Mouse (Mus musculus): ENCODE measurements at regions not wholly inside any gene's neighbourhood (a gene's known extent, or its start where the extent isn't known, plus 50 kb on each side); places are given as distances from the start of the nearest gene placed in this dataset.
"Not testable (repeated sequence)": the region's sequence is repeated elsewhere in the genome, so short reads cannot be mapped to it uniquely, and the experiment has no call there.

DNA sequence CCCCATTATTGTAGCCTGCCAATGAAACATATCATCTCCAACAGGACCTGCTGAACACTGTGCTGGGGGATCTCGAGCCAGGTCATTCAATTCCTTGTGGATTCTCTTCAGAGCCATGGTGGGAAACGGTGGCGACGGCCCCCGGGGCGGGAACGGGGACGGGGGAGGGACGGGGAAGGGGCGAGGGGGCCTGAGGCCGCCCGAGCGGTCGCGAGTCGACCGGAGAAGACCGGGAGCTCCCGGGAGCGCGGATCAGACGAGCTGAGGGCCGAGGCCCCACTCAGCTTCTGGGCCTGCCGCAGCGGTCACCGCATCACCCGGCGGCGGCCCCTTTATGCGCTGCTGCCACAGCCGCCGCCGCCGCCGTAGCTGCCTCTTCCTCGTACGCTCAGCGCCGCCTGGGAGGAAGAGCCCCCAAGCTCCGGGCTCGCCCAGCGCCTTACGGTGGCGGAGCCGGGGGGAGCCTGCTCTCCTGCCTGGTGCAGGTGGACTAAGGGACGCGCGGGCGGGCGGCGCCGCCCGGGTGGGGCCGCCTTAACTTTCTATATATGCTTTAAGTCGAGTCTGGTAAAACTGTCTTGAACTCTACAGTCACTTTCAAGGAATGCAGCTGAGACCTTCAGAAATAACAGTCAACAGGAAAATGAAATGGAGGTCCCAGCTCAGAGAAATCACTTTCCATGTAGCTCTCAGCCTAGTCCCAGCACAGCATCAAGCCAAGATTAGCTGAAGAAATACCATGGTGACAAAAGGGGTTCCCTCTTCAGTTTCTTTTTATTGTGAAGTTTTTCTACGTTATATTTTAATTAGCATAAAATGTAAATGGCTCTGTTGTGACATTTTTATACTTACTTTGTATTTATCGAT, 319.4 kb downstream of the Rapgef2 start:
- H3K9me3 ChIP-seq (ENCODE audit: control insufficient read depth, low read length); H3K27ac ChIP-seq (replicated peaks in 1 of 2; ENCODE audit: control insufficient read depth in 1 of 2, insufficient read depth in 1 of 2, low read depth in 2 of 2, low read length in 2 of 2); H3K4me1 ChIP-seq (ENCODE audit: control insufficient read depth in 2 of 2, insufficient read depth in 2 of 2, low read length in 2 of 2); H3K27me3 ChIP-seq (ENCODE audit: control insufficient read depth, insufficient read depth, low read length); H3K36me3 ChIP-seq (ENCODE audit: control insufficient read depth, insufficient read depth, low read length): not testable (repeated sequence)
- peak overlapping the region; percentile 75 for H3K4me2 ChIP-seq (ENCODE audit: low read length)
- 6% methylated on average over 28 of the region's 57 CpGs for WGBS
- ATAC-seq (ENCODE audit: insufficient number of reproducible peaks, insufficient read depth, low FRiP score, low read depth): peak; percentile 50; the same call in 1 of the 2 replicates
- peak overlapping the region; percentile 70 for H3K9ac ChIP-seq (ENCODE audit: low read length)
- peak overlapping the region; percentile 47 to 60 for H3K4me3 ChIP-seq (ENCODE audit: control insufficient read depth in 1 of 2, insufficient read depth in 1 of 2, low read depth in 1 of 2, low read length in 2 of 2)

DNA sequence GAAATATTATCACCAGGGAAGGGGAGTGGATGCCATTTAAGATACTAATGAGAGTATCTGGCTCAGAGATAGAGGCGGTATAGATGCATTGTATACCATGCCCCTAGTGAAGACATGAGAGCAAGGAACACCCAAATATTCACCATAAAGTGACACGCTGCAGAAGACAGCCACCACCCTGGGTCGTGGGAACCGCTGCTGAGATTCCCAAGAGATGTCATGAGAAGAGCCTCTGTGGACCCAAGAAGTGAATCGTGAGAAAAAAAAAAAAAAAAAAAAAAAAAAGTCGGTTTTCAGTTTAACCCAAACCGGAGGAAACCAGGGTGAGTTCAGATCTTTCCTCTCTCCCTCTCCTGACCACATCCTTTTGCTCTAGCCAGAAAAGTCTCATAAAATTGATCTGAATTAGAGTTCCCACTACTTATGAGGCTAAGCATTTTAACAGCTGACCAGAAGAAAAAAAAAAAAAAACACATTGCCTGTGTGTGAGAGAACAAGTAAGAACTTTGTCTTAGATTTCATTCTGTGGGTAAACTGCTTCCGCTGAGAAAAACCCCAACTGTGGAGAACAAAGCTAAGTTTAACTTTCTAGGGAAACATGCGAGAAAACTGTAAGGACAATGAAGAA, 322.0 kb downstream of the Rapgef2 start:
- H3K36me3 ChIP-seq (ENCODE audit: control insufficient read depth, insufficient read depth, low read length): no peaks in the 10 kb centered on the region
- 86% methylated on average over 8 of the region's 9 CpGs for WGBS
- peaks cover 0 to 12% of the 10 kb centered on the region in 2 experiments; a peak in 3 of 4 replicates for H3K4me1 ChIP-seq (ENCODE audit: control insufficient read depth in 2 of 2, insufficient read depth in 2 of 2, low read length in 2 of 2)
- H3K27ac ChIP-seq (replicated peaks in 1 of 2; ENCODE audit: control insufficient read depth in 1 of 2, insufficient read depth in 1 of 2, low read depth in 2 of 2, low read length in 2 of 2): no peak overlapping the region
- no peak overlapping the region for H3K4me3 ChIP-seq (ENCODE audit: control insufficient read depth in 1 of 2, insufficient read depth in 1 of 2, low read depth in 1 of 2, low read length in 2 of 2)
- ATAC-seq (ENCODE audit: insufficient number of reproducible peaks, insufficient read depth, low FRiP score, low read depth): no peak
- H3K4me2 ChIP-seq (ENCODE audit: low read length): no peak overlapping the region
- no peak overlapping the region for H3K9ac ChIP-seq (ENCODE audit: low read length)
- H3K9me3 ChIP-seq (ENCODE audit: control insufficient read depth, low read length): no peaks in the 10 kb centered on the region
- H3K27me3 ChIP-seq (ENCODE audit: control insufficient read depth, insufficient read depth, low read length): no peaks in the 10 kb centered on the region

DNA sequence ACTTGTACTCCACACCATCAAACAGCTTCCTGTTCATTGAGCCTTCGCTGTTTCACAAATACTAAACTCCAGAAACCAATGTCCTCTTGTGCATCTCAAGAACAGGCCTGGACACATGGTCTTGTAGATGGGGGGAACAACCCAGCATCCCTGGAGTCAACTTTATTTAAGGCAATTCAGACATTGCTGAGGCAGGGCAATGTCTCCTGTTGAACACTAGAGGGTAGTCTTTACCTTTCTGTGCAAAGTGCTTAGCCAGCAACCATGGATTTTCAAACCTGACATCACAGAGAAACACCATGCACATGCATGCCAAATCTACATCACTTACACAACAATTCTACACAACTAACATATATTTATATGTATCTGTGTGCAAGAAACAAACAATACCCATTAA, 327.5 kb downstream of the Rapgef2 start:
- 27% methylated on average over 1 of the region's 1 CpGs for WGBS
- no peak overlapping the region for H3K9ac ChIP-seq (ENCODE audit: low read length)
- H3K9me3 ChIP-seq (ENCODE audit: control insufficient read depth, low read length): no peaks in the 10 kb centered on the region
- no peak overlapping the region for H3K27ac ChIP-seq (replicated peaks in 1 of 2; ENCODE audit: control insufficient read depth in 1 of 2, insufficient read depth in 1 of 2, low read depth in 2 of 2, low read length in 2 of 2)
- H3K36me3 ChIP-seq (ENCODE audit: control insufficient read depth, insufficient read depth, low read length): no peaks in the 10 kb centered on the region
- H3K4me1 ChIP-seq (ENCODE audit: control insufficient read depth in 2 of 2, insufficient read depth in 2 of 2, low read length in 2 of 2): peaks cover 0 to 8% of the 10 kb centered on the region in 2 experiments; a peak in 3 of 4 replicates
- H3K27me3 ChIP-seq (ENCODE audit: control insufficient read depth, insufficient read depth, low read length): no peaks in the 10 kb centered on the region
- H3K4me2 ChIP-seq (ENCODE audit: low read length): no peak overlapping the region
- no peak for ATAC-seq (ENCODE audit: insufficient number of reproducible peaks, insufficient read depth, low FRiP score, low read depth)
- no peak overlapping the region for H3K4me3 ChIP-seq (ENCODE audit: control insufficient read depth in 1 of 2, insufficient read depth in 1 of 2, low read depth in 1 of 2, low read length in 2 of 2)

DNA sequence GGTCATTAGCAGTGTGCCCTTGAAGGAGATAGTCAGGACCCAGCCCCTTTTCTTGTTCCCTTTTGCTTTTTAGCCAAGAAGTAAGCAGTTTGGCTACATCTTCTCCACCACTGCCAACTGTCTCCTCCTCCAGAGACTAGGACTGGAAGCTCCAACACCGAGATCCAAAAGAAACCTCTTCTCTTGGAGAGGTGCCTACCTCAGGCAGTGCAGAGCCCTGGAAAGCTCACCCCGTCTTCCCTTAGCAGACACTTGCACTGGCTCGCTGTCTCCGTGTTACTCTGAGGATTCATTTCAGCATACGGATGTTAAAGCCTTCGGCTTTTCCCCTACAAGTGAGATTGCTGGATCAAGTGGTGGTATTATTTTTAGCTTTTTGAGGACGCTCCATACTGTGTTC, 331.0 kb downstream of the Rapgef2 start:
- no peaks in the 10 kb centered on the region for H3K4me1 ChIP-seq (ENCODE audit: control insufficient read depth in 2 of 2, insufficient read depth in 2 of 2, low read length in 2 of 2)
- H3K4me2 ChIP-seq (ENCODE audit: low read length): no peak overlapping the region
- ATAC-seq (ENCODE audit: insufficient number of reproducible peaks, insufficient read depth, low FRiP score, low read depth): no peak
- H3K4me3 ChIP-seq (ENCODE audit: control insufficient read depth in 1 of 2, insufficient read depth in 1 of 2, low read depth in 1 of 2, low read length in 2 of 2): no peak overlapping the region
- no peaks in the 10 kb centered on the region for H3K9me3 ChIP-seq (ENCODE audit: control insufficient read depth, low read length)
- H3K9ac ChIP-seq (ENCODE audit: low read length): no peak overlapping the region
- 48% methylated on average over 7 of the region's 7 CpGs for WGBS
- no peak overlapping the region for H3K27ac ChIP-seq (replicated peaks in 1 of 2; ENCODE audit: control insufficient read depth in 1 of 2, insufficient read depth in 1 of 2, low read depth in 2 of 2, low read length in 2 of 2)
- no peaks in the 10 kb centered on the region for H3K36me3 ChIP-seq (ENCODE audit: control insufficient read depth, insufficient read depth, low read length)
- no peaks in the 10 kb centered on the region for H3K27me3 ChIP-seq (ENCODE audit: control insufficient read depth, insufficient read depth, low read length)

DNA sequence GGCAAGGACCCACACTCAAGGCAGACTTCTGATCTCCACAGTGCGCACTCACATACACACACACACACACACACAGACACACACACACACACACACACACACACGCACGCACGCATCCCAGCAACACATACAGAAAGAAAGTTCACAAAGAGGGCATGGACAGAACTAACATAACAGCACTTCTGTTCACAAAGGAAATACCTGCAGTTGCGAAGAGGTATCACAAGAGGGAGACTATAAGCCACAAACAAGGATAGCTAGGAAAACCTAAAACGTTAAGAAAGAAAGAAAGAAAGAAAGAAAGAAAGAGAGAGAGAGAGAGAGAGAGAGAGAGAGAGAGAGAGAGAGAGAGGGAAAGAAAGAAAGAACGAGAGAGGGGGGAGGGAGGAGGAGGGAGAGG, 336.9 kb downstream of the Rapgef2 start:
- H3K4me1 ChIP-seq (ENCODE audit: control insufficient read depth in 2 of 2, insufficient read depth in 2 of 2, low read length in 2 of 2); H3K9ac ChIP-seq (ENCODE audit: low read length); H3K9me3 ChIP-seq (ENCODE audit: control insufficient read depth, low read length); H3K4me3 ChIP-seq (ENCODE audit: control insufficient read depth in 1 of 2, insufficient read depth in 1 of 2, low read depth in 1 of 2, low read length in 2 of 2); H3K27me3 ChIP-seq (ENCODE audit: control insufficient read depth, insufficient read depth, low read length); H3K4me2 ChIP-seq (ENCODE audit: low read length); H3K36me3 ChIP-seq (ENCODE audit: control insufficient read depth, insufficient read depth, low read length); ATAC-seq (ENCODE audit: insufficient number of reproducible peaks, insufficient read depth, low FRiP score, low read depth); H3K27ac ChIP-seq (replicated peaks in 1 of 2; ENCODE audit: control insufficient read depth in 1 of 2, insufficient read depth in 1 of 2, low read depth in 2 of 2, low read length in 2 of 2): not testable (repeated sequence)
- 68% methylated on average over 6 of the region's 7 CpGs for WGBS

DNA sequence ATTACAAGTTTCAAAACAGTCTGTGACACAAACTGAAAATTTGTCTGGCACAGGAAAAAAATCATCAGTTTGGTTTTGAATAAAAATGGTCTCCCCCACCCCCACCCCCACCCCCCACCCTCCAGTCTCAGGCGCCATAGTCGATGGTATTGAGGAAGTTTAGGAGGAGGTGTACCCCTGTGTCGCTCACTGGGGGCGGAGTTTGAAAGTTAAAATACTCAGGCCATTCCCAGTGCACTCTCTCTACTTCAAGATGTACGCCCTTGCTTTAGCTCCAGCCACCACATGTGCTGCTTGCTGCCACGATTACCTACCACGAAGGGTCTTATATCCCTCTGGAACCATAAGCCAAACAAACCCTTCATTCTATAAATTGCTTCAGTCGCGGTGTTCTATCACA, 337.6 kb downstream of the Rapgef2 start:
- Histone ChIP-seq H3K36me3 (ENCODE audit: control insufficient read depth, insufficient read depth, low read length) (no peaks in the 10 kb centered on the region), H3K4me3 (ENCODE audit: control insufficient read depth in 1 of 2, insufficient read depth in 1 of 2, low read depth in 1 of 2, low read length in 2 of 2) (no peak overlapping the region), H3K9ac (ENCODE audit: low read length) (no peak overlapping the region), H3K9me3 (ENCODE audit: control insufficient read depth, low read length) (no peaks in the 10 kb centered on the region), H3K4me2 (ENCODE audit: low read length) (no peak overlapping the region), H3K4me1 (ENCODE audit: control insufficient read depth in 2 of 2, insufficient read depth in 2 of 2, low read length in 2 of 2) (no peaks in the 10 kb centered on the region), H3K27ac (replicated peaks in 1 of 2; ENCODE audit: control insufficient read depth in 1 of 2, insufficient read depth in 1 of 2, low read depth in 2 of 2, low read length in 2 of 2) (no peak overlapping the region), H3K27me3 (ENCODE audit: control insufficient read depth, insufficient read depth, low read length) (no peaks in the 10 kb centered on the region)
- ATAC-seq (ENCODE audit: insufficient number of reproducible peaks, insufficient read depth, low FRiP score, low read depth): no peak
- WGBS: 80% methylated on average over 9 of the region's 9 CpGs

DNA sequence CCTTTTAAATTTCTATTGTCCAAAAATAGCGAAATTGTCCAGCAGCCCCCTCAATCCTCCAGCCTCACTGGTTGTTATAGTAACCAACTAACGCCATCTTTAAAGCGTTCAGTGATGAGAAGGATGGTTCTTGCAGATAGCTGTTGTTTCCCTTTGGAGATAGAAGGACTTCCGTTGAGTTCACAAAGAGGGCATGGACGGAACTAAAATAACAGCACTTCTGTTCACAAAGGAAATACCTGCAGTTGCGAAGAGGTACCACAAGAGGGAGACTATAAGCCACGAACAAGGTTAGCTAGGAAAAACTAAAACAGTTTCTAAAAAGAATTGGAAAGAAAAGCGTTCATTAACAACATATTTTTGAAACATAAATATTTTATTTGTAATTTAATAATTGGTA, 338.1 kb downstream of the Rapgef2 start:
- H3K27me3 ChIP-seq (ENCODE audit: control insufficient read depth, insufficient read depth, low read length): no peaks in the 10 kb centered on the region
- no peak for ATAC-seq (ENCODE audit: insufficient number of reproducible peaks, insufficient read depth, low FRiP score, low read depth)

More for the DNA sequence above, 338.1 kb downstream of the Rapgef2 start:
- Histone ChIP-seq H3K27ac (replicated peaks in 1 of 2; ENCODE audit: control insufficient read depth in 1 of 2, insufficient read depth in 1 of 2, low read depth in 2 of 2, low read length in 2 of 2) (no peak overlapping the region), H3K4me3 (ENCODE audit: control insufficient read depth in 1 of 2, insufficient read depth in 1 of 2, low read depth in 1 of 2, low read length in 2 of 2) (no peak overlapping the region), H3K9me3 (ENCODE audit: control insufficient read depth, low read length) (no peaks in the 10 kb centered on the region), H3K4me1 (ENCODE audit: control insufficient read depth in 2 of 2, insufficient read depth in 2 of 2, low read length in 2 of 2) (no peaks in the 10 kb centered on the region), H3K4me2 (ENCODE audit: low read length) (no peak overlapping the region), H3K9ac (ENCODE audit: low read length) (no peak overlapping the region), H3K36me3 (ENCODE audit: control insufficient read depth, insufficient read depth, low read length) (no peaks in the 10 kb centered on the region)
- WGBS: 21% methylated on average over 8 of the region's 8 CpGs

All from heart, embryonic 14.5 days (tissue).